Mouse (Mus musculus) liver, embryonic 15.5 days (tissue): ENCODE measurements around the gene Map6. TPM values are rescaled to one million over a fixed set of nuclear protein-coding genes. Genes with fewer than 3 reads are reported as not detected.
"Not testable (repeated sequence)": the region's sequence is repeated elsewhere in the genome, so short reads cannot be mapped to it uniquely, and the experiment has no call there.

ENCODE experiments used
- ATAC-seq: fragments of 200-750 bp; cut with Nextera tagmentation; 2 replicates; pipeline ENCODE4 v1.8.0; 2017; ENCODE audit warnings: moderate number of reproducible peaks, mild to moderate bottlenecking, moderate library complexity; ENCODE audit not compliant: insufficient read depth
- H3K27ac ChIP-seq: fragments of 300-500 bp; sonication (generic); replicated peaks from 2 replicates; pipeline ENCODE4 v1.5.1; 2015; ENCODE audit warnings: mild to moderate bottlenecking, inconsistent platforms
- H3K27me3 ChIP-seq: fragments of 300-500 bp; sonication (generic); 2 replicates; pipeline ENCODE4 v1.6.1; 2015; ENCODE audit warnings: mild to moderate bottlenecking, inconsistent platforms
- H3K36me3 ChIP-seq: fragments of 300-500 bp; sonication (generic); replicated peaks from 2 replicates; pipeline ENCODE4 v1.6.1; 2015; ENCODE audit warnings: moderate library complexity, mild to moderate bottlenecking, inconsistent platforms
- H3K4me1 ChIP-seq: fragments of 300-500 bp; sonication (generic); replicated peaks from 2 replicates; pipeline ENCODE4 v1.6.1; 2015; ENCODE audit warnings: inconsistent platforms
- H3K4me2 ChIP-seq: fragments of 300-500 bp; sonication (generic); 2 replicates; pipeline ENCODE4 v1.6.1; 2015; ENCODE audit warnings: moderate library complexity, mild to moderate bottlenecking, inconsistent platforms
- H3K4me3 ChIP-seq: fragments of 300-500 bp; sonication (generic); replicated peaks from 2 replicates; pipeline ENCODE4 v1.5.1; 2015; ENCODE audit warnings: mild to moderate bottlenecking, inconsistent platforms
- H3K9ac ChIP-seq: fragments of 300-500 bp; sonication (generic); 2 replicates; pipeline ENCODE4 v1.6.1; 2015; ENCODE audit warnings: moderate library complexity, mild to moderate bottlenecking, inconsistent platforms
- H3K9me3 ChIP-seq: fragments of 300-500 bp; sonication (generic); replicated peaks from 2 replicates; pipeline ENCODE4 v1.6.1; 2016; ENCODE audit warnings: inconsistent platforms
- WGBS: fragments of 180-500 bp; shearing (Covaris S2); methylation state at CpG from one replicate; pipeline ENCODE4 v1.1.7; 2015; ENCODE audit warnings: mixed read lengths; ENCODE audit not compliant: insufficient replicate concordance; 5-methylcytosine and 5-hydroxymethylcytosine counted together
- polyA plus RNA-seq: library from polyadenylated mRNA; unstranded; fragments of >200 nt; fragmentation: Nextera tagmentation; extraction: Ambion mirVana; gene quantifications from 2 replicates; pipeline ENCODE4 v1.2.1, GENCODE M21; 2015

Map6 gene
- polyA plus RNA-seq, 1 experiment from 2014 or later = 0.12 TPM

- Histone ChIP-seq H3K9me3 (no peaks in the 10 kb centered on the region), H3K27ac (0 out of 2 replicates have a peak overlapping the region, but pooled peaks have one; percentile 41), H3K4me2 (no peak overlapping the region), H3K36me3 (no peaks in the 10 kb centered on the region), H3K4me3 (no peak overlapping the region), H3K9ac (no peak overlapping the region), H3K4me1 (peaks cover 12% of the 10 kb centered on the region; the same call in 1 of the 2 replicates), H3K27me3 (peaks cover 34% of the 10 kb centered on the region)
- 30% methylated on average over 9 of the region's 9 CpGs for WGBS
- no peak for ATAC-seq
These were observed 89.1 kb downstream of the Map6 start for GRCm38 (mm10) chr7:99356244-99356930.

GRCm38 (mm10) chr7:99357201-99357600 lies 90.0 kb downstream of the Map6 start:
- no peaks in the 10 kb centered on the region for H3K9me3 ChIP-seq
- no peaks in the 10 kb centered on the region for H3K36me3 ChIP-seq
- WGBS = 49% methylated on average over 7 of the region's 7 CpGs
- H3K4me3 ChIP-seq = no peak overlapping the region
- H3K4me2 ChIP-seq = no peak overlapping the region
- no peak overlapping the region for H3K9ac ChIP-seq
- no peak for ATAC-seq
- H3K4me1 ChIP-seq = peaks cover 12% of the 10 kb centered on the region; the same call in 1 of the 2 replicates
- H3K27ac ChIP-seq = no peak overlapping the region
- peaks cover 26% of the 10 kb centered on the region for H3K27me3 ChIP-seq

GRCm38 (mm10) chr7:99358371-99358770 lies 91.1 kb downstream of the Map6 start:
- 70% methylated on average over 8 of the region's 8 CpGs for WGBS
- H3K4me2 ChIP-seq = no peak overlapping the region
- peaks cover 14% of the 10 kb centered on the region for H3K27me3 ChIP-seq
- no peaks in the 10 kb centered on the region for H3K36me3 ChIP-seq
- H3K9ac ChIP-seq = no peak overlapping the region
- H3K27ac ChIP-seq = no peak overlapping the region
- no peaks in the 10 kb centered on the region for H3K9me3 ChIP-seq
- ATAC-seq = no peak
- H3K4me1 ChIP-seq = peaks cover 12% of the 10 kb centered on the region; the same call in 1 of the 2 replicates
- H3K4me3 ChIP-seq = no peak overlapping the region

- no peaks in the 10 kb centered on the region for H3K9me3 ChIP-seq
- no peak overlapping the region for H3K4me2 ChIP-seq
- 0 out of 2 replicates have a peak, but pooled peaks cover 2% of the 10 kb centered on the region for H3K27me3 ChIP-seq
- H3K4me3 ChIP-seq = no peak overlapping the region
- 21% methylated on average over 10 of the region's 10 CpGs for WGBS
- 0 out of 2 replicates have a peak overlapping the region, but pooled peaks have one; percentile 38 for H3K27ac ChIP-seq
- H3K36me3 ChIP-seq = no peaks in the 10 kb centered on the region
- peak; percentile 41; the same call in 1 of the 2 replicates for ATAC-seq
- H3K4me1 ChIP-seq = peaks cover 12% of the 10 kb centered on the region; the same call in 1 of the 2 replicates
- no peak overlapping the region for H3K9ac ChIP-seq
These were observed 93.0 kb downstream of the Map6 start for GRCm38 (mm10) chr7:99360021-99360802.

- Histone ChIP-seq H3K9ac (no peak overlapping the region), H3K27me3 (no peaks in the 10 kb centered on the region), H3K4me2 (no peak overlapping the region), H3K27ac (no peak overlapping the region), H3K36me3 (no peaks in the 10 kb centered on the region), H3K4me1 (peaks cover 12% of the 10 kb centered on the region; the same call in 1 of the 2 replicates), H3K9me3 (no peaks in the 10 kb centered on the region), H3K4me3 (no peak overlapping the region)
- WGBS = 38% methylated on average over 8 of the region's 8 CpGs
- ATAC-seq = no peak
These were observed 93.7 kb downstream of the Map6 start for GRCm38 (mm10) chr7:99360803-99361414.

GRCm38 (mm10) chr7:99362137-99362536 lies 94.9 kb downstream of the Map6 start:
- peaks cover 4% of the 10 kb centered on the region; the same call in 1 of the 2 replicates for H3K4me1 ChIP-seq
- H3K9me3 ChIP-seq = no peaks in the 10 kb centered on the region
- H3K27ac ChIP-seq = no peak overlapping the region
- WGBS = 63% methylated on average over 2 of the region's 2 CpGs
- ATAC-seq = no peak
- no peaks in the 10 kb centered on the region for H3K36me3 ChIP-seq
- H3K27me3 ChIP-seq = no peaks in the 10 kb centered on the region; the same call in 1 of the 2 replicates
- H3K9ac ChIP-seq = no peak overlapping the region
- no peak overlapping the region for H3K4me2 ChIP-seq
- H3K4me3 ChIP-seq = no peak overlapping the region

- Histone ChIP-seq H3K9ac (no peak overlapping the region), H3K27ac (no peak overlapping the region), H3K4me3 (no peak overlapping the region), H3K4me1 (no peaks in the 10 kb centered on the region), H3K4me2 (no peak overlapping the region), H3K27me3 (no peaks in the 10 kb centered on the region; the same call in 1 of the 2 replicates), H3K9me3 (no peaks in the 10 kb centered on the region), H3K36me3 (no peaks in the 10 kb centered on the region)
- no peak for ATAC-seq
- WGBS = 1% methylated on average over 5 of the region's 5 CpGs
These were observed 97.8 kb downstream of the Map6 start for GRCm38 (mm10) chr7:99365069-99365468.

- Histone ChIP-seq H3K9me3 (no peaks in the 10 kb centered on the region), H3K4me2 (no peak overlapping the region), H3K4me1 (no peaks in the 10 kb centered on the region), H3K36me3 (no peaks in the 10 kb centered on the region), H3K9ac (no peak overlapping the region), H3K27ac (no peak overlapping the region), H3K27me3 (no peaks in the 10 kb centered on the region; the same call in 1 of the 2 replicates), H3K4me3 (no peak overlapping the region)
- ATAC-seq = no peak
- 55% methylated on average over 6 of the region's 6 CpGs for WGBS
These were observed 99.5 kb downstream of the Map6 start for GRCm38 (mm10) chr7:99366716-99367115.

- not testable (repeated sequence) for H3K36me3 ChIP-seq, H3K4me3 ChIP-seq, H3K9ac ChIP-seq, H3K4me1 ChIP-seq, H3K27ac ChIP-seq, H3K9me3 ChIP-seq, H3K4me2 ChIP-seq, ATAC-seq
- peaks cover 17% of the 10 kb centered on the region for H3K27me3 ChIP-seq
- WGBS = 61% methylated on average over 3 of the region's 3 CpGs
These were observed 107.1 kb downstream of the Map6 start for GRCm38 (mm10) chr7:99374325-99374724.

GRCm38 (mm10) chr7:99375455-99375854 lies 108.2 kb downstream of the Map6 start:
- H3K27me3 ChIP-seq = peaks cover 28% of the 10 kb centered on the region

GRCm38 (mm10) chr7:99378870-99379269 lies 111.6 kb downstream of the Map6 start:
- H3K27ac ChIP-seq = no peak overlapping the region
- H3K27me3 ChIP-seq = peaks cover 62% of the 10 kb centered on the region
- H3K4me3 ChIP-seq = no peak overlapping the region
- no peak overlapping the region for H3K9ac ChIP-seq
- H3K9me3 ChIP-seq = no peaks in the 10 kb centered on the region
- ATAC-seq = no peak
- peaks cover 19% of the 10 kb centered on the region for H3K4me1 ChIP-seq
- no peaks in the 10 kb centered on the region for H3K36me3 ChIP-seq
- no peak overlapping the region for H3K4me2 ChIP-seq
- 53% methylated on average over 8 of the region's 8 CpGs for whole genome bisulfite sequencing

More at GRCm38 (mm10) chr7:99375455-99375854, 108.2 kb downstream of the Map6 start:
- no peak overlapping the region for H3K4me3 ChIP-seq
- H3K9ac ChIP-seq = no peak overlapping the region
- H3K36me3 ChIP-seq = no peaks in the 10 kb centered on the region
- 6% methylated on average over 4 of the region's 4 CpGs for WGBS
- peaks cover 2% of the 10 kb centered on the region for H3K4me1 ChIP-seq
- H3K4me2 ChIP-seq = no peak overlapping the region
- no peaks in the 10 kb centered on the region for H3K9me3 ChIP-seq
- no peak overlapping the region for H3K27ac ChIP-seq
- ATAC-seq = no peak
